Mouse (Mus musculus) intestine, postnatal 0 days (tissue): ENCODE results near the gene Rdh19. TPM values are rescaled to one million over a fixed set of nuclear protein-coding genes. Genes with fewer than 3 reads are reported as not detected.
"Not testable (repeated sequence)": the region's sequence is repeated elsewhere in the genome, so short reads cannot be mapped to it uniquely, and the experiment has no call there.

Source experiments
- ATAC-seq: fragments of 200-750 bp; cut with Nextera tagmentation; 2 replicates; pipeline ENCODE4 v1.8.0; 2017; ENCODE audit warnings: mild to moderate bottlenecking, moderate TSS enrichment, moderate library complexity
- H3K27ac ChIP-seq: fragments of 300-500 bp; sonication (generic); 2 replicates; pipeline ENCODE4 v1.5.1; 2014; ENCODE audit warnings: mild to moderate bottlenecking, low read depth, low read length, moderate library complexity
- H3K27me3 ChIP-seq: fragments of 300-500 bp; sonication (generic); replicated peaks from 2 replicates; pipeline ENCODE4 v1.6.1; 2014; ENCODE audit warnings: low read length, mixed read lengths; ENCODE audit not compliant: control insufficient read depth, insufficient read depth
- H3K36me3 ChIP-seq: fragments of 300-500 bp; sonication (generic); 2 replicates; pipeline ENCODE4 v1.6.1; 2014; ENCODE audit warnings: mild to moderate bottlenecking, moderate library complexity; ENCODE audit not compliant: control insufficient read depth, insufficient read depth
- H3K4me1 ChIP-seq: fragments of 300-500 bp; sonication (generic); replicated peaks from 2 replicates; pipeline ENCODE4 v1.6.1; 2014; ENCODE audit warnings: antibody characterized with exemption, low read length, mixed read lengths; ENCODE audit not compliant: control insufficient read depth, insufficient read depth
- H3K4me2 ChIP-seq: fragments of 300-500 bp; sonication (generic); replicated peaks from 2 replicates; pipeline ENCODE4 v1.6.1; 2014; ENCODE audit warnings: low read depth, mild to moderate bottlenecking, moderate library complexity
- H3K4me3 ChIP-seq: fragments of 300-500 bp; sonication (generic); 2 replicates; pipeline ENCODE4 v1.5.1; 2014; ENCODE audit warnings: low read depth, low read length
- H3K9ac ChIP-seq: fragments of 300-500 bp; sonication (generic); 2 replicates; pipeline ENCODE4 v1.6.1; 2014; ENCODE audit warnings: mild to moderate bottlenecking, low read depth, low read length
- H3K9me3 ChIP-seq: fragments of 300-500 bp; sonication (generic); 2 replicates; pipeline ENCODE4 v1.6.1; 2016; ENCODE audit warnings: mixed run types; ENCODE audit not compliant: control insufficient read depth
- CTCF ChIP-seq: sonication (generic); IDR thresholded peaks from 2 replicates; pipeline ENCODE4 v1.5.1; 2016; ENCODE audit warnings: low read depth, mild to moderate bottlenecking, control low read depth, antibody characterized with exemption, moderate library complexity
- WGBS: fragments of 180-500 bp; shearing (Covaris S2); extraction: QIAGEN DNeasy Blood & Tissue Kit; methylation state at CpG from one replicate; pipeline ENCODE4 v1.1.7; 2014; 5-methylcytosine and 5-hydroxymethylcytosine counted together
- polyA plus RNA-seq: library from polyadenylated mRNA; unstranded; fragments of >200 nt; fragmentation: Nextera tagmentation; extraction: Ambion mirVana; gene quantifications from 2 replicates; pipeline ENCODE4 v1.2.1, GENCODE M21; 2015

The Rdh19 gene
- polyA plus RNA-seq, 1 experiment from 2014 or later = not detected

GRCm38 (mm10) chr10:127891481-127891880 is 41.8 kb downstream of the Rdh19 start:
- TF ChIP-seq CTCF = no peak
- H3K36me3 ChIP-seq = no peaks in the 10 kb centered on the region
- ATAC-seq = no peak
- no peaks in the 10 kb centered on the region for H3K27me3 ChIP-seq
- H3K9me3 ChIP-seq = no peaks in the 10 kb centered on the region
- no peak overlapping the region for H3K9ac ChIP-seq
- WGBS = 91% methylated on average over 1 of the region's 1 CpGs
- no peak overlapping the region for H3K27ac ChIP-seq
- peaks cover 3% of the 10 kb centered on the region for H3K4me1 ChIP-seq
- H3K4me3 ChIP-seq = no peak overlapping the region
- H3K4me2 ChIP-seq = no peak overlapping the region

- not testable (repeated sequence) for H3K4me1 ChIP-seq, H3K9me3 ChIP-seq, H3K36me3 ChIP-seq, H3K4me3 ChIP-seq, H3K27me3 ChIP-seq, H3K9ac ChIP-seq
- peak; percentile 98 for ATAC-seq
- WGBS = 26% methylated on average over 5 of the region's 5 CpGs
- Histone ChIP-seq H3K4me2 (0 out of 2 replicates have a peak overlapping the region, but pooled peaks have one; percentile 25), H3K27ac (peak overlapping the region; percentile 74)
These were observed 43.7 kb downstream of the Rdh19 start for GRCm38 (mm10) chr10:127893163-127894022.

GRCm38 (mm10) chr10:127896705-127897104 is 47.0 kb downstream of the Rdh19 start:
- H3K27ac ChIP-seq = no peak overlapping the region
- no peak for ATAC-seq

GRCm38 (mm10) chr10:127897506-127897905 is 47.8 kb downstream of the Rdh19 start:
- WGBS = 39% methylated on average over 3 of the region's 3 CpGs
- no peak for ATAC-seq
- H3K9me3 ChIP-seq = no peaks in the 10 kb centered on the region
- H3K27ac ChIP-seq = no peak overlapping the region
- no peaks in the 10 kb centered on the region for H3K27me3 ChIP-seq
- H3K4me1 ChIP-seq = peaks cover 8% of the 10 kb centered on the region; the same call in 1 of the 2 replicates
- H3K9ac ChIP-seq = no peak overlapping the region
- no peaks in the 10 kb centered on the region for H3K36me3 ChIP-seq
- no peak for TF ChIP-seq CTCF
- H3K4me2 ChIP-seq = no peak overlapping the region
- no peak overlapping the region for H3K4me3 ChIP-seq

More at GRCm38 (mm10) chr10:127896705-127897104, 47.0 kb downstream of the Rdh19 start:
- no peak overlapping the region for H3K4me3 ChIP-seq
- no peaks in the 10 kb centered on the region for H3K36me3 ChIP-seq
- H3K9ac ChIP-seq = no peak overlapping the region
- no peaks in the 10 kb centered on the region for H3K9me3 ChIP-seq
- H3K27me3 ChIP-seq = no peaks in the 10 kb centered on the region
- H3K4me1 ChIP-seq = peaks cover 8% of the 10 kb centered on the region; the same call in 1 of the 2 replicates
- 35% methylated on average over 5 of the region's 5 CpGs for WGBS
- no peak overlapping the region for H3K4me2 ChIP-seq
- TF ChIP-seq CTCF = no peak

GRCm38 (mm10) chr10:127898218-127898617 is 48.5 kb downstream of the Rdh19 start, which contains the start of gene Sdr9c7:
Gene Sdr9c7, plus strand, starts transcription at chr10:127898518.
- H3K9ac ChIP-seq = no peak within 1 kb of the TSS
- peaks cover 8% of the 10 kb centered on the region; the same call in 1 of the 2 replicates for H3K4me1 ChIP-seq
- no peak within 1 kb of the TSS for H3K4me2 ChIP-seq
- H3K27ac ChIP-seq = no peak within 1 kb of the TSS
- H3K4me3 ChIP-seq = no peak within 1 kb of the TSS
- no peaks in the 10 kb centered on the region for H3K9me3 ChIP-seq
- WGBS = 78% methylated on average over 2 of the region's 2 CpGs
- no peak for ATAC-seq
- no peaks in the 10 kb centered on the region for H3K27me3 ChIP-seq
- TF ChIP-seq CTCF = no peak
- no peaks in the 10 kb centered on the region for H3K36me3 ChIP-seq

- no peak for TF ChIP-seq CTCF
- Histone ChIP-seq H3K9ac (no peak overlapping the region), H3K4me2 (no peak overlapping the region), H3K4me3 (no peak overlapping the region), H3K27me3 (no peaks in the 10 kb centered on the region), H3K27ac (no peak overlapping the region), H3K36me3 (no peaks in the 10 kb centered on the region), H3K4me1 (peaks cover 8% of the 10 kb centered on the region; the same call in 1 of the 2 replicates), H3K9me3 (no peaks in the 10 kb centered on the region)
- ATAC-seq = peak; percentile 80
- 25% methylated on average over 5 of the region's 5 CpGs for WGBS
These were observed 50.1 kb downstream of the Rdh19 start for GRCm38 (mm10) chr10:127899783-127900182.
